Mouse (Mus musculus): ENCODE results near the gene 4930415O20Rik. TPM values are rescaled to one million over a fixed set of nuclear protein-coding genes. Genes with fewer than 3 reads are reported as not detected.

Gene 4930415O20Rik
- polyA plus RNA-seq (2021), result 0.26 TPM

DNA sequence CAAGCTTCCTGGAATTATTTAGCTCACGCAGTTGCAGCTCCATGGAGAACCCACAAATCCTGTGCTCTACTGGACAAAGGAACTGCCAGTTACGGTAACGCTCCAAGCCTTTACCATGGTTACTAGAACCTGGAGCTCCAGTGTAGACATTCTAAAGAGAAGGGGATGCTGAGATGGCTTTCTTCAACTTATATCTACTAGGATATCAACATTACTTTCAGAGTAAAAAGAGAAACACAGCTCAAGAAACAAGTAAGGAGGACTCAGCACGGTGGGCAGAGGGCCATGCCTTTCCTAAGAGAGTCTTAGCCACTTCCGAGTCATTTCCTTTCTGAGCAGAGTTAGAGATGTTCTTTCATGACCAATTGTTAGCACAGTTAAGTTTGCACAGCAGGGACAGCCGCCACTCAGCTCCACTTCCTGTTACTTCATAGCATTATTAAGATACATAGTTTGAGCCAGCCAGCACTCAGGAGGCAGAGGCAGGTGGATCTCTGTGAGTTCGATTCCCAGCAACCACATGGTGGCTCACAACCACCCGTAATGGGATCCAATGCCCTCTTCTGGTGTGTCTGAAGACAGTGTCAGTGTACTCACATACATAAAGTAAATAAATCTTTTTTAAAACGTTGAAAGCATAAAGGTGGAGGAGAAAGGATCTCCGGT, at the start of gene 4930415O20Rik, which contains the start of gene Ccnt1:
TSS of gene 4930415O20Rik (plus strand) at position 132 of the 666 bp plus-strand sequence.
TSS of gene Ccnt1 (minus strand) at position 51 of the 666 bp plus-strand sequence.
- no peak for ATAC-seq
- no peaks in the 10 kb centered on the region for H3K27me3 ChIP-seq
- no peak for TF ChIP-seq CTCF (IDR thresholded peaks at IDR 0.05)
- POLR2A ChIA-PET, result interaction anchor here (0.8 kb wide), 1 partner anchor 460 kb away, joined by 3 read pairs; no protein-coding TSS in a partner anchor
- CTCF ChIA-PET, result interaction anchor here (1.4 kb wide), 2 partner anchors 10 to 43 kb away, joined by 3 to 5 read pairs; no protein-coding TSS in a partner anchor
- in situ Hi-C loops (cut with MboI; ENCODE audit: low pct_unique_long_range_greater_than_20kb), result loop anchor here (5.0 kb wide), 1 partner anchor 226 kb away; no protein-coding TSS in a partner anchor
- DNase-seq (ENCODE audit: low read depth, low spot score), result no peak

DNA sequence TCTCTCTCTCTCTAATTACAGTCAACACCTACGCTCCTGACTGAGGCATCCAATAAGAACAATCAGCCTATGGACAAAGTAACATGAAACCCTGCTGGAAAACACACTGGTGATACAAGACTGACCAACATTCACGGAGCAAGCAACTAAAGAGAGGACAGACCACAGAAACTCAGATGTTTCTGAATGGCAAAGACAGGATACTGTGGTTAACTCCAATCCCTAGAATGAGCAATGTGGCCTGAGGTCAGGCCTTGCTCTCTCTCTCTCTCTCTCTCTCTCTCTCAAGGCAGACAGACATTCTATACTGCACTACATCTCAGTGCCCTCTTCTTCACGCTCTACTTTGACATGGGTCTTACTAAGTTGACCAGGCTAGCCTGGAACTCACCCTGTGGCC, 49.6 kb upstream of the 4930415O20Rik start:
- TF ChIP-seq CTCF (IDR thresholded peaks at IDR 0.05), result no peak
- in situ Hi-C loops (cut with MboI; ENCODE audit: low pct_unique_long_range_greater_than_20kb), result no loop called here
- POLR2A ChIA-PET, result no interaction called here
- DNase-seq (ENCODE audit: low read depth, low spot score), result no peak
- CTCF ChIA-PET, result no interaction called here
- H3K27me3 ChIP-seq, result no peaks in the 10 kb centered on the region
- no peak for ATAC-seq

DNA sequence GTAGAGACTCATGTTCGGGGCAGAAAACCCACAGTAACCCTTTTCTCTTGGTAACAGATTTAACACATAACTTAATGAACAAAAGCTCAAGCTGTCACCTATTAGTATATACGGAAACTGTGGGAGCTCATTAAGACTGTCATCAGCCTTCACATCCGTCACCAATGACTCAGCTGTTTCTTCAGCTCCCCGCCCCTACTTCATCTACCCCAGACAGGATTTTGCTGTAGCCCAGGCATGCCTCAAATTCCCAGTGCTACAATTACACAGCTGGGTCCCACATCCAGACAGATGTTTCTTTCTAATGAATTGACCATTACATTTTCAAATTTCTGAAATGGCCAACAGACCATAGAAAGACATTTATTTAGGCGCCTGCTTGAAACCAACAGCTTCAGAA, 44.7 kb upstream of the 4930415O20Rik start:
- DNase-seq (ENCODE audit: low read depth, low spot score), result no peak
- in situ Hi-C loops (cut with MboI; ENCODE audit: low pct_unique_long_range_greater_than_20kb), result no loop called here
- TF ChIP-seq CTCF (IDR thresholded peaks at IDR 0.05), result no peak
- no peaks in the 10 kb centered on the region for H3K27me3 ChIP-seq
- CTCF ChIA-PET, result interaction anchor here (0.8 to 2.4 kb wide), 3 partner anchors 9 to 30 kb away, joined by 3 to 10 read pairs (median 6); no protein-coding TSS in a partner anchor
- no peak for ATAC-seq
- POLR2A ChIA-PET, result no interaction called here

DNA sequence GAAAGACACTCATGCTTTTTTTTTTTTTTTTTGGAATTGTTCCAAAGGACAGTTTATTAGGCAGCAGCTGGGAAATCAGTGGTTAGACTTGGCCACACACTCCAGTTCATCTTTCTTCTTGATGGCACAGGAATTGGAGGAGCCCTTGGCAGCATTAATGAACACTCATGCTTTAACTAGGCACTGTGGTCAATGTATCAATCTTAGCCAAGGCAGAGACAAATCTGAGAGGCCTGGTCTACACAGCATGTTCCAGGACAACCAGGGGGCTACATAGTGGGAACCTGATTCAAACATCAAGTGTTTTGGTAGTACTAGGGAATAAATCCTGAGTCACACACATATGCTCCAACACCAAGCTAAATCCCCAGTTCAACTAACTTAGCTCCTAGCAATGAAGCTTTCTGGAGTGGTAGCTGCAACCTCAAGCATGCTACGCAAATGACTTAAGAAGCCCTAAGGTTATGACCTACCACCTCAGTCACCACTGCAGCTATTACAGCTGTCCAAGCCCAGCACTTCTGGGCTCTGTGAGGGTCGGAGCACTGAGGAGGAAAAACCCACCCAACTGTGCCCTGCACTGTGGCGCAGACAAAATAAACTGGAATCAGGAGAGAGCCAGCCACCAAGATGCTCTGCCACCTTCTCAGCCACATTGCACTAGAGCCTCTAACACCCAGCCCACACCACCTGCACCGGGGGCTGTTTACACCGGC, 43.6 kb upstream of the 4930415O20Rik start:
- H3K27me3 ChIP-seq, result no peaks in the 10 kb centered on the region
- ChIA-PET POLR2A (no interaction called here), CTCF (interaction anchor here (1.0 to 2.4 kb wide), 2 partner anchors 10 to 12 kb away, joined by 3 to 10 read pairs; no protein-coding TSS in a partner anchor)
- ATAC-seq (no peak), DNase-seq (ENCODE audit: low read depth, low spot score) (no peak)
- in situ Hi-C loops (cut with MboI; ENCODE audit: low pct_unique_long_range_greater_than_20kb), result no loop called here
- TF ChIP-seq CTCF (IDR thresholded peaks at IDR 0.05), result no peak

DNA sequence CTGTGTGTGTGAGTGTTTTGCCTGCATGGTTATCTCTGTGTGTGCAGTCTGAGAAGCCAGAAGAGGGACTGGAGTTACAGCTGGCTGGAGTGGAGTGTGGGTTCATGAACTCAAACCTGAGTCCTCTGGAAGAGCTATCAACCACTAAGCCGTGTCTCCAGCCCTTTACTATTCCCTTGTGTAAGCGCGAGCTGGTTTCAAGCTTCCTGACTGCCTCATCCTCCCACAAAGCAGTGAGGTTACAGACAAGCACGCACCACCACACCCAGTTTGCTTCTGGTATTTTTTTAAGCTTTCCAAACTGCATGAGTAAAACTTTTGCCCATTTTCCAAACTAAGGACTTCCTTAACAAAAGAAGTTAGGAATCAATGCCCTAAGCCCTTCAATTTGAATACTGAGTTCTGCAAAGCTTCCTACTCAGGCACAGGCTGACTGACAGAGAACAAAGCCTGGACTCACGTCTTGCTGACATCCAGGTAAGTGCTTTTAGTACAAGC, 42.7 kb upstream of the 4930415O20Rik start:
- in situ Hi-C loops (cut with MboI; ENCODE audit: low pct_unique_long_range_greater_than_20kb), result no loop called here
- POLR2A ChIA-PET, result no interaction called here
- TF ChIP-seq CTCF (IDR thresholded peaks at IDR 0.05), result no peak
- no peaks in the 10 kb centered on the region for H3K27me3 ChIP-seq
- DNase-seq (ENCODE audit: low read depth, low spot score) (no peak), ATAC-seq (no peak)
- CTCF ChIA-PET, result interaction anchor here (1.0 to 2.3 kb wide), 3 partner anchors 8 to 42 kb away, joined by 3 to 15 read pairs (median 3); partner anchors contain the start of genes 4930415O20Rik and Ccnt1

DNA sequence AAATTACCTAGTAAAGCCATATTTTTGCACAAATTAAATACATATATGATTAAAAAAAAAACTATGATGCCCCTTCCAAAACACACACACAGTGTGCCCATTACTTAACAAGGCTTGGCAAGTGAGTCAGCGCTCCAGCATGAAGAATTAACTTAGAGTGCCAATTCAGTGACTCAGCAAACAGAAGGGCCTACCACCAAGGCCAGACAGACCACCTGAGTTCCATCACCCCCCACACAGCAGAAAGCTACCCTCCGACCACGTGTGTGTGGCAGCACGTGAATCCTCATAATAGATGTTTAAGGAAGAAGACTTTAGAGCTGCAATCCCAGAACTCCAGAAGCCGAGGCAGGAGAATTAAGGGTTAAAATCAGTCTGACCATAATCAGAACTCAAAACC, 38.5 kb upstream of the 4930415O20Rik start:
- DNase-seq (ENCODE audit: low read depth, low spot score), result no peak
- H3K27me3 ChIP-seq, result no peaks in the 10 kb centered on the region
- POLR2A ChIA-PET, result interaction anchor here (1.2 kb wide), 1 partner anchor 36 kb away, joined by 4 read pairs; no protein-coding TSS in a partner anchor
- no peak for ATAC-seq
- no peak for TF ChIP-seq CTCF (IDR thresholded peaks at IDR 0.05)
- CTCF ChIA-PET, result no interaction called here
- in situ Hi-C loops (cut with MboI; ENCODE audit: low pct_unique_long_range_greater_than_20kb), result no loop called here

DNA sequence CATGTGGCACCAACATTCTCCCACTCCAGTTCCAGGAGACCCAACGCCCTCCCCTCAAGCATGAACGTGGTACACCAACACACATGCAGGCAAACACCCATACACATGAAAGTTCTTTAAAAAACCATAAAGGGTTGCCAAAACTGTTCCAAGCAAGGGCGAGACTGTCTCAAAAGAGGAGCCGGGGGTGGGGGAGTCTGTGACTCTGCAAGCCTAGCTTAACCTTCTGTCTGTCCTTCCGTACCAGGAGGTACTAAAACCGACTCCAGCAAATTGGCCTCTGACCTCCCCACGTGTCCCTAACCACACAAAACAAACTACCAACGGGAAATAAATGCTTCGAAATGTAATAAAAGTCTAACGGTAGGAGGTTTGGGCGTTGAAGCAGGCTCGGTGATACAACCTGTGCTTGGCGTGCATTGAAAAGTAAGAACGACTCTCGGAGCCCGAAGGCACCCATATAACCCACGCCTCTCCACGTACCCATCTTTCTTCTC, 37.7 kb upstream of the 4930415O20Rik start:
- no peak for DNase-seq (ENCODE audit: low read depth, low spot score)
- POLR2A ChIA-PET, result interaction anchor here (0.5 to 1.2 kb wide), 2 partner anchors 35 to 1295 kb away, joined by 3 to 4 read pairs; no protein-coding TSS in a partner anchor
- in situ Hi-C loops (cut with MboI; ENCODE audit: low pct_unique_long_range_greater_than_20kb), result no loop called here
- CTCF ChIA-PET, result no interaction called here
- H3K27me3 ChIP-seq, result no peaks in the 10 kb centered on the region
- ATAC-seq, result no peak
- TF ChIP-seq CTCF (IDR thresholded peaks at IDR 0.05), result no peak

DNA sequence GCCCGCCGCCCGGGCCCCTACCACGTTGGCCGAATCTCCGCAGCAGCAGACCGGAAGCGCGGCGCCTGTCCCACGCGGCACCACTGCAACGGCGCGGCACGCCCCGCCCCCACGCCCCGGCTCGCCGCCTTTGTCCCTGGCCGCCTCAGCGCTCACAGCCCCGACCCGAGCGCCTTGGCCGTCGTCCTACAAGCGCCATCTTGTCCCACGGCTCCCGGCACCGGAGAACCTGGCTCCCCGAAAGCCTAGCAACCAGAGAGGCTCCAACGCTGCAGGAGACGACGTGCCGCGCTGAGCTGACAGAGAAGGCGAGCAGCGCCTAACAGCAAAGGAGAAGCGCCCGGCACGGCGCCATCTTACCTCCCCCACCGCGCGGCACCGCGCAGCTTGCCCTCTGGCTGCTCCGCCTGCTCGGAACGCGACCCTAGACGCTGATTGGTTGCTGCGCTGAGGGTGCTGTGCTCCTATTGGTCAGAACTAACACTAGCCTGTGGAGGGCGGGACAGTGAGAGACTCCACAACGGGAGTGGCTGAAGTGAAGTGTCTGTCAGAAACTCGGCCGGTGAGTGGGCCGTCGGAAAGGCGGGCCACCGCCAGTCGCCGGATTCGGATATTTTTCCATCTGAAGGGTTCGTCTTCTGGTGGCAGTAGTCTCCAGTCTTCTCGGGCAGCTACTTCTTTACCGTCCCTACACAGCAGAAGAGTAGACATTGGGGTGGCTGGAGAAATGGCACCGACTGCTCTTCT, 36.8 kb upstream of the 4930415O20Rik start, which contains the start of gene Kansl2:
TSS of gene Kansl2 (minus strand) at position 384 of the 747 bp plus-strand sequence.
- DNase-seq (ENCODE audit: low read depth, low spot score), result peak; percentile 94
- ChIA-PET POLR2A (no interaction called here), CTCF (no interaction called here)
- ATAC-seq, result peak; percentile 99
- in situ Hi-C loops (cut with MboI; ENCODE audit: low pct_unique_long_range_greater_than_20kb), result no loop called here
- TF ChIP-seq CTCF (IDR thresholded peaks at IDR 0.05), result no peak
- no peaks in the 10 kb centered on the region for H3K27me3 ChIP-seq

DNA sequence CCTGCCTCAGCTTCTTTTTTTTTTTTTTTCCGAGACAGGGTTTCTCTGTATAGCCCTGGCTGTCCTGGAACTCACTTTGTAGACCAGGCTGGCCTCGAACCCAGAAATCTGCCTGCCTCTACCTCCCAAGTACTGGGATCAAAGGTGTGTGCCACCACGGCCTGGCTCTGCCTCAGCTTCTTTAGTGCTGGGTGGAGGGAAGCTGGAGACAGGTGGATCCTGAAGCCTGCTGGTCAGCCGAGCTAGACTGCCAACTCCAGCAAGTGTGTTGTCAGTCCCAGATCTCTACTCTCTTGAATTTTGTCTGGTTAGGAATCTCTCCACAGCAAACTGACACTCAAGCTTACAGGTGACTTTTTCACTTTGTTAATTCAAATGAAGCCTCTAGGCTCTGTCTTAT, 34.9 kb upstream of the 4930415O20Rik start:
- no peaks in the 10 kb centered on the region for H3K27me3 ChIP-seq
- ATAC-seq, result no peak
- POLR2A ChIA-PET, result no interaction called here
- TF ChIP-seq CTCF (IDR thresholded peaks at IDR 0.05), result no peak
- no peak for DNase-seq (ENCODE audit: low read depth, low spot score)
- in situ Hi-C loops (cut with MboI; ENCODE audit: low pct_unique_long_range_greater_than_20kb), result no loop called here
- CTCF ChIA-PET, result interaction anchor here (1.2 kb wide), 1 partner anchor 8 kb away, joined by 3 read pairs; no protein-coding TSS in a partner anchor

All from Patski (cell line).